Mouse (Mus musculus): Measurements from ENCODE around the gene Aplf. TPM values are rescaled to one million over a fixed set of nuclear protein-coding genes. Genes with fewer than 3 reads are reported as not detected.

Aplf gene
- polyA plus RNA-seq, 1 experiment from 2014 or later: 8.4 TPM

- H3K36me3 ChIP-seq (ENCODE audit: control insufficient read depth, insufficient read depth, low read length): no peaks in the 10 kb centered on the region
- no peak overlapping the region for H3K27ac ChIP-seq (replicated peaks)
- no peaks in the 10 kb centered on the region for H3K9me3 ChIP-seq (ENCODE audit: control insufficient read depth, low read length)
- WGBS: 79% methylated on average over 3 of the region's 3 CpGs
- no peak overlapping the region for H3K9ac ChIP-seq (ENCODE audit: low read length)
- no peak overlapping the region for H3K4me2 ChIP-seq (replicated peaks; ENCODE audit: low read depth)
- no peak overlapping the region for H3K4me3 ChIP-seq (ENCODE audit: low read depth, low read length)
- H3K4me1 ChIP-seq (replicated peaks; ENCODE audit: control insufficient read depth, insufficient read depth): no peaks in the 10 kb centered on the region
- DNase-seq (ENCODE audit: low spot score) (no peak), ATAC-seq (ENCODE audit: low FRiP score, low TSS enrichment) (no peak)
- H3K27me3 ChIP-seq (ENCODE audit: control insufficient read depth, insufficient read depth, low read length): no peaks in the 10 kb centered on the region
- TF ChIP-seq EP300 (optimal IDR thresholded peaks at IDR 0.05) (no peak), CTCF (IDR thresholded peaks at IDR 0.05; ENCODE audit: low read depth) (no peak)
These were observed 8.4 kb upstream of the Aplf start for GRCm38 (mm10) chr6:87680418-87680817.

- H3K4me3 ChIP-seq (ENCODE audit: low read depth, low read length): peak overlapping the region; percentile 17; the same call in 1 of the 2 replicates
- ATAC-seq (ENCODE audit: low FRiP score, low TSS enrichment) (no peak), DNase-seq (ENCODE audit: low spot score) (no peak)
- H3K4me1 ChIP-seq (replicated peaks; ENCODE audit: control insufficient read depth, insufficient read depth): peaks cover 3% of the 10 kb centered on the region; the same call in 1 of the 2 replicates
- H3K4me2 ChIP-seq (replicated peaks; ENCODE audit: low read depth): peak overlapping the region; percentile 39
- 0 out of 2 replicates have a peak, but pooled peaks cover 2% of the 10 kb centered on the region for H3K36me3 ChIP-seq (ENCODE audit: control insufficient read depth, insufficient read depth, low read length)
- H3K9ac ChIP-seq (ENCODE audit: low read length): peak overlapping the region; percentile 50; the same call in 1 of the 2 replicates
- H3K9me3 ChIP-seq (ENCODE audit: control insufficient read depth, low read length): no peaks in the 10 kb centered on the region
- 0 out of 2 replicates have a peak overlapping the region, but pooled peaks have one; percentile 56 for H3K27ac ChIP-seq (replicated peaks)
- H3K27me3 ChIP-seq (ENCODE audit: control insufficient read depth, insufficient read depth, low read length): no peaks in the 10 kb centered on the region
- no peak for TF ChIP-seq EP300 (optimal IDR thresholded peaks at IDR 0.05)
- TF ChIP-seq CTCF (IDR thresholded peaks at IDR 0.05; ENCODE audit: low read depth): no peak
- 40% methylated on average over 4 of the region's 4 CpGs for WGBS
These were observed 668 bp upstream of the Aplf start for GRCm38 (mm10) chr6:87672661-87673060.

- ATAC-seq (ENCODE audit: low FRiP score, low TSS enrichment) (no peak), DNase-seq (ENCODE audit: low spot score) (no peak)
- Histone ChIP-seq H3K27me3 (ENCODE audit: control insufficient read depth, insufficient read depth, low read length) (no peaks in the 10 kb centered on the region), H3K27ac (replicated peaks) (peak overlapping the region; percentile 76), H3K9ac (ENCODE audit: low read length) (peak overlapping the region; percentile 59), H3K4me2 (replicated peaks; ENCODE audit: low read depth) (peak overlapping the region; percentile 73), H3K36me3 (ENCODE audit: control insufficient read depth, insufficient read depth, low read length) (0 out of 2 replicates have a peak, but pooled peaks cover 2% of the 10 kb centered on the region), H3K4me3 (ENCODE audit: low read depth, low read length) (peak overlapping the region; percentile 52), H3K9me3 (ENCODE audit: control insufficient read depth, low read length) (no peaks in the 10 kb centered on the region), H3K4me1 (replicated peaks; ENCODE audit: control insufficient read depth, insufficient read depth) (peaks cover 3% of the 10 kb centered on the region; the same call in 1 of the 2 replicates)
- TF ChIP-seq CTCF (IDR thresholded peaks at IDR 0.05; ENCODE audit: low read depth) (no peak), EP300 (optimal IDR thresholded peaks at IDR 0.05) (no peak)
- 2% methylated on average over 8 of the region's 8 CpGs for WGBS
These were observed 640 bp downstream of the Aplf start for GRCm38 (mm10) chr6:87671353-87671752.

GRCm38 (mm10) chr6:87669894-87670588, 2.0 kb downstream of the Aplf start:
- Histone ChIP-seq H3K27me3 (ENCODE audit: control insufficient read depth, insufficient read depth, low read length) (no peaks in the 10 kb centered on the region), H3K4me2 (replicated peaks; ENCODE audit: low read depth) (no peak overlapping the region), H3K36me3 (ENCODE audit: control insufficient read depth, insufficient read depth, low read length) (0 out of 2 replicates have a peak, but pooled peaks cover 2% of the 10 kb centered on the region), H3K9ac (ENCODE audit: low read length) (no peak overlapping the region), H3K4me1 (replicated peaks; ENCODE audit: control insufficient read depth, insufficient read depth) (peaks cover 3% of the 10 kb centered on the region; the same call in 1 of the 2 replicates), H3K4me3 (ENCODE audit: low read depth, low read length) (no peak overlapping the region), H3K27ac (replicated peaks) (no peak overlapping the region), H3K9me3 (ENCODE audit: control insufficient read depth, low read length) (no peaks in the 10 kb centered on the region)
- 38% methylated on average over 7 of the region's 7 CpGs for WGBS
- TF ChIP-seq CTCF (IDR thresholded peaks at IDR 0.05; ENCODE audit: low read depth): peak; percentile 82
- TF ChIP-seq EP300 (optimal IDR thresholded peaks at IDR 0.05): no peak
- no peak for ATAC-seq (ENCODE audit: low FRiP score, low TSS enrichment)
- DNase-seq (ENCODE audit: low spot score): peak; percentile 33

GRCm38 (mm10) chr6:87668733-87669132, 3.3 kb downstream of the Aplf start:
- Histone ChIP-seq H3K27me3 (ENCODE audit: control insufficient read depth, insufficient read depth, low read length) (no peaks in the 10 kb centered on the region), H3K9me3 (ENCODE audit: control insufficient read depth, low read length) (no peaks in the 10 kb centered on the region), H3K36me3 (ENCODE audit: control insufficient read depth, insufficient read depth, low read length) (0 out of 2 replicates have a peak, but pooled peaks cover 2% of the 10 kb centered on the region), H3K4me3 (ENCODE audit: low read depth, low read length) (no peak overlapping the region), H3K4me2 (replicated peaks; ENCODE audit: low read depth) (no peak overlapping the region), H3K4me1 (replicated peaks; ENCODE audit: control insufficient read depth, insufficient read depth) (peaks cover 3% of the 10 kb centered on the region; the same call in 1 of the 2 replicates), H3K9ac (ENCODE audit: low read length) (no peak overlapping the region), H3K27ac (replicated peaks) (no peak overlapping the region)
- DNase-seq (ENCODE audit: low spot score) (no peak), ATAC-seq (ENCODE audit: low FRiP score, low TSS enrichment) (no peak)
- TF ChIP-seq EP300 (optimal IDR thresholded peaks at IDR 0.05): no peak
- no peak for TF ChIP-seq CTCF (IDR thresholded peaks at IDR 0.05; ENCODE audit: low read depth)
- 71% methylated on average over 3 of the region's 3 CpGs for WGBS

- H3K4me2 ChIP-seq (replicated peaks; ENCODE audit: low read depth): no peak overlapping the region
- no peaks in the 10 kb centered on the region for H3K9me3 ChIP-seq (ENCODE audit: control insufficient read depth, low read length)
- DNase-seq (ENCODE audit: low spot score) (no peak), ATAC-seq (ENCODE audit: low FRiP score, low TSS enrichment) (no peak)
- WGBS: 73% methylated on average over 8 of the region's 8 CpGs
- H3K36me3 ChIP-seq (ENCODE audit: control insufficient read depth, insufficient read depth, low read length): 0 out of 2 replicates have a peak, but pooled peaks cover 2% of the 10 kb centered on the region
- H3K4me1 ChIP-seq (replicated peaks; ENCODE audit: control insufficient read depth, insufficient read depth): peaks cover 3% of the 10 kb centered on the region; the same call in 1 of the 2 replicates
- H3K9ac ChIP-seq (ENCODE audit: low read length): no peak overlapping the region
- H3K27ac ChIP-seq (replicated peaks): no peak overlapping the region
- H3K4me3 ChIP-seq (ENCODE audit: low read depth, low read length): no peak overlapping the region
- no peak for TF ChIP-seq EP300 (optimal IDR thresholded peaks at IDR 0.05)
- TF ChIP-seq CTCF (IDR thresholded peaks at IDR 0.05; ENCODE audit: low read depth): no peak
- H3K27me3 ChIP-seq (ENCODE audit: control insufficient read depth, insufficient read depth, low read length): no peaks in the 10 kb centered on the region
These were observed 4.2 kb downstream of the Aplf start for GRCm38 (mm10) chr6:87667804-87668203.
